Mouse (Mus musculus) kidney, adult 9 months (tissue): ENCODE measurements at regions not wholly inside any gene's neighbourhood (a gene's known extent, or its start where the extent isn't known, plus 50 kb on each side); places are given as distances from the start of the nearest gene placed in this dataset.

Experiments
- DNase-seq: peaks from one replicate; pipeline ENCODE4 v3.0.0; 2022

DNA sequence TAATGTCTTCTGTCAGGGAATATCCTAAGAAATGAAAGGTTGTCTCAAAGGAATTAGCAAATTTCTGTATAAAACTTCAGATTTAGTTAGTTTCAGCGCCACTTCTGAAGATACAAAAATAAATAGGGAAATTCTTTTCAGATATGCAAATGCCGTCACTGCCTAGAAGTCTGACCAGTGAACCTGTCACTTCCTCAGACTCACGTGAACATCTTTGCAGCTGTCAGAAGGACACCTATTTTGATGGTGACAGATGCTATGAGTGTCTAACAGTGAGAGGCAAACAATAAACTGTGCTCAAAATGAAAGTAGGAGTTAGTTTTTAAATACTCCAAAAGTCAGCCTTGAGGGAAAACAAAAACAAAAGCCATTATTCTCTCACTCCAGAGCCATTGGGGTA lies 57.5 kb upstream of the Igf1r start:
- DNase-seq = no peak

DNA sequence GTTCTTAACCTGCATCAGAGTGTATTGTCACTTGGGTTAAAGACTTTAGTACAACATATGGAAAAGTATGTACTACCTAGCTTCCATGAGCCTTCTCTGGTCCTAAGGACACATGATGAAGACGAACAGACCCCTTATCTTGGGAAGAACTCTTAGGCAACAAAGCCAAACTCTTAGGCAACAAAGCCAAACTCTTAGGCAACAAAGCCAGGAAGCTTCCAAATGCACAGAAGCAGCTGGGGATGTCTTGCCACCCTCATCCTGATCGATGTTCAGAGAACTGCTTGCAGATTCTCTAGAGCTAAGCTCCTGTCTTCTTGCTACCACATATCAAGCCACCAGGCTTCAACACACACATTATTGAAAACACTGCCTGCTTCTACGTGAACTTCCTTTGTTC lies 59.7 kb upstream of the Igf1r start:
- no peak for DNase-seq

GRCm38 (mm10) chr7:67883040-67883439 lies 69.6 kb upstream of the Igf1r start:
- no peak for DNase-seq

GRCm38 (mm10) chr7:67882606-67883005 lies 70.0 kb upstream of the Igf1r start:
- DNase-seq = no peak

DNA sequence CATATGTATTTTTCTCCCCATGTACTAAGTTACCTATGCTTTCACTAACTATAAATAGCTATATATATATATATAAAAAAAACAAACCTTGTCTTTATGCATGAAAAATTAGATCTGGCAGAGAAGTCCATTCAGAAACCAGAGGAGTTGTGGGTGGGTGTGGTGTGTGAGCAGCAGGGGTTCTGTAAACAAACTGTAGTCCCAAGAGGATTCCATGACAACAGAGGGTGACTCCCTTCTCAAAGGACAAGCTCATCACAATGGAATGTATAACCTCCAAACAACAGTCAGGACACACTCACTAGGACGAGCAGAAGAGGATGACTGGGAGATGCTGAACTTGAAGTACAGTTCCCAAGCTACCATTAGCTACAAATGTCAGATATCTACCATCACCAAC lies 74.4 kb upstream of the Igf1r start:
- no peak for DNase-seq

DNA sequence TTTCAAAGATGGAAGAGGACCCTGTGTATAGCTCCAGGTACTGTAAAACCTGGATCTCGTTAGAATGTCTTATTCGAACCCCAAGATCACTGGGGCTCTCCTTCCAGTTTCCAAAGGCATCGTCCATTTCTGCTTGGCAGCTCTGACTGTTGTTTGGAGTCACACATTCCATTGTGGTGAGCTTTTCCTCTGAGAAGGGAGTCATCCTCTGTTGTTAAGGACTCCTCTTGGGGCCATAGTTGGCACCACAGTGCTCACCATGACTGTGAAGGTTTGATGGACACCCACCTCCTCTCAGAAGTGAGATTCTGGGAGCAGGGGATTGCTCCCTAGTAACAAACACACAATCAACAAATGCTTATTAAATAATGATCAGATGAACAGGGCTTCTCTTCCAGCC lies 75.0 kb upstream of the Igf1r start:
- DNase-seq = no peak

DNA sequence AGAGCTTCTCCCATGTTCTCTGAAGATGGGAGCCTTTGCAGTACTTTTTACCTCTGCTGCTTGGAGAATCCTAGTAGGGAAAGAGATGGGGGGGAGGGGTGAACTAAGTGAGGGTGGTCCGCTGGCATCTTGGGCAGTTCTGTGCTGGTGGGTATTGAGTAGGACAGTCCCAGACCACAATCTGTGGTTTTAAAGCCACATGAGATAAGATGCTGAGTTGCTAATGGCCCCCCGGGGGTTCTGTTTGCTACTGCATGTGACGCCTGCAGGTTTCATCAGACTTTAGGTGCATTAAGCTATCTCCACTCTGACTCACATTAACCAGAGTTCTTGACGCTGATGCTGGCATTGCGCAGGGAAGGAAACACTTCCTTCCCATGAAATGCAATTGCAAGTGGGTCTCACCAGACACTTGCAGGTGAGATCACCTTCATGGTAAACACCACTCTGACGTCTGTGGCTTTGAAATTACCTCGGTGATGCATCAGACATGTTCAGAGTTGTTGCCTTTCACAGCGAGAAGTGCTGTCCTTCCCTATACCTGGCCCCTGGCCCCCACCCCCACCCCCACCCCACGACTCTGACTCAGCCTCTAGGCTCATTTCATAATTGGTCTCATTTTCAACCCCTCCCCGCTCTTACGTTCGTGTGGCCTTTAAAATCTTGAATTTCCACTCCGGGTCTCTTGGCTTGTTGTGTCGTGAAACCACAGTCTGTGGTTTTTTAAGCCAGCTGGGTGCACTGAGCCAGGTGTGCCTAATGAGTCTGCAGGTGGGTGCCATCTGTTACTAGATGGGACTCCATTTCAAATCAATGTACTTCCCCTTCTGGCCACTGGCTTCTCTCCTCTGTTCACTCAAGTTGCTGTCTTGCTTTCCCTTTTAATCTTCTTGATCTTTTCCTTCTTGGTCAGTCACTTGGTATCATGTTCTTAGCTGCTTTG lies 94.8 kb upstream of the Synm start:
- no peak for DNase-seq

DNA sequence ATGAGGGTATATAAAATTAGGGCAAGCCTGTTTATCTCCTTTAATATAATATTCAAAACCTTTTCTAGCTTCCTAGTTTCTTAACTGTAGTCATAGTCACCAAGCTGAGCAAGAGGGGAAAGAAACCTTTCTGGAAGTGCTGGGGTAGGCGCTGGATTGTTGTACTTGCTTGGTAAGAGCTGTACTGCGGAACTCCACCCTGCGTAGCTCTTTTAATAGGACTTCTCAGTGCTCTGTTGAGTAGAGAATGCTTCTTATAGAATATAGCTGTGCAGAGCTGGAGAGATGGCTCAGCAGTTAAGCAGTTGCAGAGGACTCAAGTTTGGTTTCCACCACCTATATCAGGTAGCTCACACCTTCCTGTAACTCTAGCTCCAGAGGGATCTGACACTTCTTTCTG lies 93.3 kb upstream of the Synm start:
- no peak for DNase-seq

- no peak for DNase-seq
Observed at GRCm38 (mm10) chr7:67849509-67849862, 89.9 kb upstream of the Synm start.

DNA sequence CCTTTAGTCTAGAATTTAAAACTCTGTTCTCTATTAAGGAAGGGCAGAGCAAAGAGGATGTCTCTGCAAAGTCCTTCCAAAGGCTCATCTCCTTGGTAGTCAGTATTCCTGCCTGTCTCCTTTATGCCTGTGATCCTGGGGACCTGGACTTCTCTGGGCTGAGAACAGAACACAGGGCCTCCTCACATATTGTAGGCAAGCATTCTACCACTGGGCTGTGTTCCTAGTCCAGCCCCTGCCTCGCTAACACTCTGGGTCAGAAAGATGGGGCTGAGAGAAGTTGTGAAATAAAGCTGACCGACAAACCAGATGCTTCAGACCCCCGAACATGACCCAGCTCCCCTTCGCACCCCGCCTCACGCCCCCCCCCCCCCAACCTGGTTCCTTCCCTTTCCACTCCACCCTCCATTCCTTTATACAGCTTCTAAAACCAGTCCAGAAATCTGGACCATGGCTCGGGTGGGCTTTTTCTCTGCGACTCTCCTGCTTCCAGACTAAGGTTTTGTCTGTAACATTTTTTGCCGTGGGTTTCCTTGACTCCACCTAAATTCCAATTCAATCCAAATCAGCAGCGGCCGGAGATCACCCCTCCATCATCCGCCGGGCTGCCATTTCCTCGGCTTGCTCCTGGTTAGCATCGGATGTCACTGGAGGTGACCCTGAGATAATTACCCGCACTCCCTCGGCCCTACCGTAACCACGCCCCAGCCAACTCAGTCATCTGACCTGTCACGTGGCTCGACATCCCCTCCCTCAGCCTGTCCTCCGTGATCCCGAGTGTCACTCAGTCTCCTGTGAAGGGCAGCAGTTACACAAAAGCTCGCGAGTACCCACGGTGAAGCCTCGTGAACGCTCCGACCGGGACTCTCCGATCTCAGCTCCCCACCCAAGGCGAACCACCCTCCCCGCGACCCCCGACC lies 89.3 kb upstream of the Synm start:
- DNase-seq = peak; percentile 50

- peak; percentile 29 for DNase-seq
Observed at GRCm38 (mm10) chr7:67846796-67847195, 87.3 kb upstream of the Synm start.

DNA sequence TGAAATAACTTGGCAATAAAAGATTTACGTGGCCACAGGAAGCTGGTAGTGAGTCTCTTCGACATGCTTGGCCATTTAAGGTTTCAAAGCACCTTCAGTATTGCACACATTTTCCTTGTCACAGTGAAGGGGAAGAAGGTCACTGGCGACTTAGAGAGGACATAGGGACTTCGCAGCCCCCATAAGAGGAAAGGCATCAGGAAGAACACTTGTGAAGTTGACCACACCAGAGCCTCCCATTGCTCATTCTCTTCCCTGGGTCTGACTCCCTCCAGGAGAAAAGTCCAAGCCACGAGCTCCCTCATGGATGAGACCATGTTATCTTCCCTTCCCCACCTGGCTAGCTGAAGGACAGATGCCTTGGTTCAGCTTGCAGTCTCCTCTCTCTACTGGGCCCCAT lies 77.4 kb upstream of the Synm start:
- no peak for DNase-seq

DNA sequence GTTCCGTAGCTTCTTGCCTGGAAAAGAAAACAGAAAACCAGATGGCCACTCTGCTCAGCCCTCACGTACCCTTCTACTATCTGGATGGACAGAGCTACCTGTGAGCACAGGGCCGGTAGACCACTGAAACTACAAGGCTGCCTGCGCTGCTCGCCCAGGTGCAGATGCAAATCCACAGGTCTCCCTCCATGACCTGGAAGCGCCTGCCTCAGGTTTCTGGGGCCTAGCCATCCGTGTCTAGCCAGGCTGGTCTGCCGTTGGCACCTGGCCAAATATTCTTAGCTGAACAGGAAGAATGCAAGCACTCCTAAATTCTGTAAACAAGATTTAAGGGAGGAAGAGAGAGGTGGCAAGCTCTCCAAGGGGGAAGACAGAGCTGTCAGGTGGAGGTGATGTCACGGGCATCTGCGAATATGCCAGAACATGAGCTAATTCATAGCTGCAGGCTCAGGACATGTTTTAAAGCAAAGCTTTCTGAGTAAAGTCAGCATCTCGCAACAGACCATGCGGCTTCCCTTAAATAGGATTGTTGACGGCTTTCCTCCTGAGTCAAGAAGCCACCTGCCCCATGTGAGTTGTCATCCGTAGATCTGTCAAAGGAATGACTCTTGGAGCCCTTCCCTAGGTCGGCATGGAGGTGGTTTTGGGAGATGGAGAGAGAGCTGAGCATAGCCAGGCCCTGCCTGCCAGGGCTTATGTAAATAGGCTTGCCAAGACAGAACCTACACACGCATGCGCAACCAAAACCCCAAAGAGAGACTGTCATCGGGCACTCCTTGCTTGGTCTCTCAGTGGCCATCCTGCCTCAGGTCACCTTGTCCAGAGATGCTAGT lies 76.8 kb upstream of the Synm start:
- DNase-seq = peak; percentile 44

DNA sequence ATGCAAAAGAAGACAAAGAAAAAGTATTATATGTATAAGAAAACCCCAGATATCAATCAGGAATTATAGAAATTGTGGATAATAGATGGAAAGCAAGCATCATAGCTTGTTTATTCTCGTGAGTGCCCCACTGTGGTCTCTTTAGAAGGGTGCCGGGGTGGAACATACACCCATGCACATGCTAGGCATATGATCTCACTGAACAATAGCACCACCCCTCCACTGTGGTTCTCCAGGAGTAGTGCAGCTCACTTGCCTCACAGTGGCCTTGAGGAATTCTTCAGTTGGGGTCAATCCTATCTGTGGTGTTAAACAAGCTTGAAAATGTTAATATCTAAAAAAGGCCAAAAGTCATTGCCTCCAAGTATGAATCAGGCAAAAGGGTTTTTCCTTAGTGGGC lies 72.2 kb upstream of the Synm start:
- DNase-seq = no peak

DNA sequence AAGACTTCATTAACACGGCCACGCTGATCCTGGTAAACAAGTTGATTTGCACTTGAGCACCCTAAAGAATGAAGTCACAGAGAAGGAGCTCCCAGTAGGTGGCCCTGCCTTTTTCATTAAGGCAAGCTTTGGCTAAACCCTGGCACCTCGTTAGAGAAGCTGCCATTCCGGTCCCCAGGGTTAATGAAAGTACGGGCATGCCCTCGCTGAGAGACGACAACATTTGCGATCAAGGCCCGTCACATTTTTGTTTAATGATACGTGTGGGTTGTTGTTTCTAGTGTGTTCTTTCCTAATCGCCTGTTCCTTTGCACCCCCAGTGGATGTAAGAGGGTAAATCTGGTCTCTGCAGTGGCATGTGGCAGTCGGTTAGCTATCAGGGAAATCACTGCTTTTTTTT lies 67.8 kb upstream of the Synm start:
- DNase-seq = no peak

GRCm38 (mm10) chr7:67826936-67827335 lies 67.4 kb upstream of the Synm start:
- no peak for DNase-seq

DNA sequence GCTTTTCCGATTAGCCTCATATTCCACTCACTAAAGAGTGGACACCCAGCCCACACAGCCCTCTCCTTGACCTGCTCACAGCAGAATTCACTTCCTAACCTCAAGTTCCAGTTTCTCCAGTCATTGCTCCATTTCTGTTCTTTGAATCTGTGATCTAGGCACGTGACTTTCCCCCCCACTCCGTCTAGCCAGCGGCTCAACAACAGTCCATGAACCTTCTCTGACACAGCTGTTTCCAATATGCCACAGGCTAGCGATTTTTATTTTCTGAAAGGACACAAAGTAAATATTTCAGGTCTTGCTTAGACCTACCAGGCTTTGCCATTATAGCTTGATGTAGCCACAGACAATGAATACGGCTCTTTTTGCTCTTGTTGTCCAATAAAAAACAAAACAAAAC lies 66.8 kb upstream of the Synm start:
- no peak for DNase-seq

GRCm38 (mm10) chr7:67825636-67826280 lies 66.2 kb upstream of the Synm start:
- no peak for DNase-seq

DNA sequence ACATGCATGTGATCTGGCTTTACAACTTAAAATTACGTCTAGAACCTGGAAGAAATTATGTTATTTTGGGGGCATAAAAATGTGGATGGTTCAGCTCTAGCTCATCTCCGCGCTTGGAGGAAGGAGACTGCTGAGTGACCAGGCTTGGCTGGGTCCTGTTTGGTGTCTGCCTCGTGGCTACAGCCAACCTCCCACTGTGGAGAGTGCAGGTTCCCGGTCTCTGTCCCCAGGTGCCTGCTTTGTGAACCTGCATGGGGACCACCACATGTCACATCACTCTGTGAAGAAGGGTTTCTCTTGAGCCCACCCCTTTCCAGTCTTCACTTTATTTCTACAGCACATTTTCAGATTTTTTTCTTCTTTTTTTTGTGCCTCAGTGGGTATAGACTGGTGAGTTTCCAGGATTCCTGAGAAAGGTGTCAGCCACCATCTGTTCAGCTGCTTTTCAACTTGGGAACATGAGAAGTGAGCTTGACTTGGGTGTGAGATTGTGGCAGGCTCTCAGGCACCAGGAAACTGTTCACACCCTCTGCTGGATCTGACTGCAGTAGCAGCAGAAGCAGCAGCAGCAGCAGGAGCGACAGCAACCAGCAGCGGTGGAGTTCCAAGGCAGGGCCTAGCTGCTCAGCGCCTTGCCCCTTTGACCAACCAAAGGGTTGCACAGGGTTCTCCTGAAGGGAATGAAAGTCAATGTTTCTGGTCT lies 64.6 kb upstream of the Synm start:
- DNase-seq = no peak

- no peak for DNase-seq
Observed at GRCm38 (mm10) chr7:67819551-67819950, 60.0 kb upstream of the Synm start.

DNA sequence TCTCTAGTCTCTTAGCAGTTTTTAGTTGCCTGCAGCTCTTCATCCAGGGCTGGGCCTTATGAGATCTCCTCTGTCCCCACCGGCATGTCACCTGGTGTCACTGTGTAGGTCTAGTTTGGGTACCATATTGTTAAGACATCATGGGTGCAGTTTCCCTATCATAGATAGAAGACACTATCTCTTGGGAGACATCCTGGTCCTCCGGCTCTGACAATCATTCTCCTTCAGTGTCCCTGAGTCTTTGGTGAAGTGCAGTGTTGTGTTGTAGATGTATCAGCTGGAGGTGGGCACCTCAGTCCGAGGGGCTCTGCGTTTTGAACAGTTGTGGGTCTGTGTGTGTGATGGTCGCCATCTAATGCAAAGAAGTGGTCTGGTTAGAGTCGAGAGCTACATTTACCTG lies 58.0 kb upstream of the Synm start:
- no peak for DNase-seq

DNA sequence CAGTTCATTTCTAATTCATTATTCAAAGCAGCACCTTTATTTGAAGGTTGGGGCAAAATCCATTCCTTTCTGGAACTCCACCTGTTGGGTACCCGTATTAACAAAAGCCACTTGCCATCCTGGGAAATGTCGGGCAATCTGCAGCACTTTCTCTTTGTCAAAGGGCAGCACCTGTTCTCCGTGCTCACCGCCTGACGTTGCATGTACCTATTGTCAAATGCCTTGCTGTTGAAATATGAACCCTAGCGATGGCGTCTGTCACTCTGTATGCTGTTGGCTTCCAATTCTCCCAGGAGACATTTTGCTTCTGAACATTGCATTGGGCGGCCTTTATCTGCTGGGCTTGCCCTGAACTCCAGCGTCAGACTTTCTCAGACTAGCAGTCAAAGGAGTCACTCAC lies 55.3 kb upstream of the Synm start:
- DNase-seq = no peak
